Mouse (Mus musculus): ENCODE results near the gene Paox. TPM values are rescaled to one million over a fixed set of nuclear protein-coding genes. Genes with fewer than 3 reads are reported as not detected.

The Paox gene
- total RNA-seq (2022) = 10 to 100 TPM in 3 of 4 experiments, 1 to 10 TPM in 1; 9.6 to 19.7 (median 13.8) TPM

GRCm38 (mm10) chr7:140115583-140116328, at the start of gene Paox:
Gene Paox (plus strand): TSS chr7:140115799.
- DNase-seq = peak; percentile 78

DNA sequence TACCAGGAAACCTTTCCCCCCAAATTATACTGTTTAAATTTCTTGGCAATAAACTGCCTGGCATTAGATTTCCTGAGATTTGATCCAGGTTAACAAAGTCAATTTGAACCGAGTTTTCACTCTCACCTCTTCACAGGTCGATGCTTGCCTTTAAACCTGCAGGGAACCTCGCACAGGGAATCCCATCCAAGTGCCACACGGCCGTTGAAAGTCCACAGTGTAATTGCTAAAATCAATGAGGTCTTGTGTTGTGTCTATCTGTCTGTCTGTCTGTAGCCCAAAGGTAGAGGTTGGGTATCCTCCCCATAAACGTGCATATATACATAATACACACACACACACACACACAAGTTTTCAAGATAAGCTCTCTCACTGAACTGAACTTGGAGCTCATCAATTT, 48.2 kb upstream of the Paox start:
- DNase-seq = no peak

DNA sequence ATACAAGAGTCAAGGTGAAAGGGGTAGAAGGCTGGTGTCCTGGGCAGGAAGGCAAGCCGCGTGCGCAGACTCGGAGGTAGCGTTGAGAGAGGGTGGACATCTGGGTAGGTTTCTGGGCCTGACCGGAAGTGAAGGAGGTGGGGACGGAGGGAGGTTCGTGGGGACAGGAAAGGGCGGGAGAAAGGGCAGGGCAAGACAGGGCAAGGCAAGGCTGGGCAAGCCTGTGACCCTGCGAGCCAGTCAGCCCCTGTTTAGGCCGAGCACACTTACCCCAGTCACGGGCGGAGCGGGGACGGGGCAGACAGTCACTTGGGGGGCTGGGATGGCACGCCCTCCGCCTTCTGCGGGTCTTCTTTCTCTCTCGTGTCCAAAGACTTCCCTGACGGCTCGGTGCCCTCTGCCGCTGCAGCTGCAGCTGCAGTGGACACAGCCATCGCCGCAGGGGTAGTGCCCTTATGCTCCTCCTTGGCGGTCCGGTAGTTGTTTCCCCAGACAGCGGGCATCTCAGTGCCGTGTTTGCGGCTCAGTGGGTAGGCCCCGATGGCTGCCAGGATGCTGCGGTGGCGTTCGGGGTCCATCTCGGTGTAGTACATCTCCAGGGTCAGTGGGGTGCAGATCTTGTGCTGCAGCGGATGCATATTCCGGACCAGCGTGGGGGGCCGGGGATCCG, 45.4 kb upstream of the Paox start:
- DNase-seq = no peak

DNA sequence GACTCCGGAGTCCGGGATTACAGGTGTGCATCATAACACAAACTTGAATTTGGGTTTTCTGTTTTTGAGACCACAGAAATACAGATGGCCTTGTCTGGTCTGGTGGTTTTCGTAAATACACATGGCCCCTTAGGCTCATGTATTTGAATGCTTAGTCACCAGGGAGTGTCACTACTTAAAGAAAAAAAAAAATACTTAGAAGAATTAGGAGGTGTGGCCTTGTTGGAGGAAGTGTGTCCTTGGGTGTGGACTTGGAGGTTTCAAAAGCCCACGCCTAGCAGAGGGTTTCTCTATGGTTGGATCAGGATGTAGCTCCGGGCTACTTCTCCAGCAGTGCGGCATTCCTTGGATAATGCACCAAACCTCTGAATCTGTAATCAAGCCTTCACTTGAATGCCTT, 37.9 kb upstream of the Paox start:
- no peak for DNase-seq

DNA sequence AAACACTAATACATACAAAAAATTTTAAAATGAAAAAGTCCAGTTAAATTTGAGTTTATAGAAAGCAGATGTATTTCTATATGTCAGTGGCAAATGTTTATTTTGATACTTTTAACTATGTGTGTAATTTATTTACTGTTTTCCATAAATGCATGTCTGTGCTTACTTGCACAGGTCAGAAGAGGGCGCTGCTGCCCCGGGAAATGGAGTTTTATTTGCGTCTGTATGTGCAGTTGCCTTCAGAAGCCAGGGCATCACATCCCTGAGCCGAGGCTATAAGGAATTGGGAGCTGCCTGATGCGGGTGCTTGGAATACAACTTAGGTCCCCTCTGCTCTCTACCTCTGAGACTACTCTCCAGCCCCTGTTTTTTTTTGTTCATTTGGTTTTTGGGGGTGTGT, 36.9 kb upstream of the Paox start:
- DNase-seq = peak; percentile 50

GRCm38 (mm10) chr7:140080503-140081156, 35.0 kb upstream of the Paox start:
- DNase-seq = peak; percentile 85

DNA sequence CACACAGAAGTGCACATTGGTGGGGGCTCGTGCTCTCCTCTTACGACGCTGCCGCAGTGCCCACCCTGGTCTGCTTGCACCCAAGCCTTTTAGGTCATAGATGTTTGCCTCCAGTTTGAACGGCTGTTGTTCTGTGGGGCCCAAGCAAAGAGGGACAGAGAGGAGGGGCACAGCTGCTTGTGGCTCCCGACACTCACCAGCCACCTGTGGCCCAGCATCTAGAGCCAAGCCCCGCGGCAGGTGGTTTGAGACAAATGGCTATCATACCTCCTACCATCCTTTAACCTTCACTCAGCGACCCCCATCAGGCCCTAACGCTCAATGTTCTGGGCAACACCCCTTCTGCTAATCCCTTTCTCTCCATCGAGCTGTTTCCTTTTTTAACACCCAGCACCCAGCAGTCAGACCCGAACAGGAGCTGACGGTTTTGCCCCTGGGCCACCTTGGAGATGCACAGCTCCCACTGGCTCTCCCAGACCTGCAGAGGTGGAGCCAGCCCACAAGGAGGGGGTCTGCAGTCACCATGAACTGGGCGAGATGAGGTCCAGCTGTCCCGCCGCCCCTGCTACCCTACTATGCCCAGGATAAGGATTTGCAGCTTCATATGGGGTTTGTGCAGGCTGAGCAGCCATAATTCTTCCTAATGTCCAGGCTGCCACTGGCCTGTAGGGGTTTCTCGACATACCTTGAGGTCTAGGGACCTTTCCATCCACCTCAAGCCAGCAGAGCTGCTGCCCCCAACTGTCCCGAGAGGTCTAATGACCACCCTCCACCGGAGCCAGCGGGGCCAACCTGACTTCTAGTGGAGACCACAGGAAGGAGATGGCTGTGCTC, 34.0 kb upstream of the Paox start:
- no peak for DNase-seq

- no peak for DNase-seq
Observed at GRCm38 (mm10) chr7:140082242-140082678, 33.3 kb upstream of the Paox start, which contains the start of gene Caly. Gene Caly (minus strand): TSS chr7:140082548.

DNA sequence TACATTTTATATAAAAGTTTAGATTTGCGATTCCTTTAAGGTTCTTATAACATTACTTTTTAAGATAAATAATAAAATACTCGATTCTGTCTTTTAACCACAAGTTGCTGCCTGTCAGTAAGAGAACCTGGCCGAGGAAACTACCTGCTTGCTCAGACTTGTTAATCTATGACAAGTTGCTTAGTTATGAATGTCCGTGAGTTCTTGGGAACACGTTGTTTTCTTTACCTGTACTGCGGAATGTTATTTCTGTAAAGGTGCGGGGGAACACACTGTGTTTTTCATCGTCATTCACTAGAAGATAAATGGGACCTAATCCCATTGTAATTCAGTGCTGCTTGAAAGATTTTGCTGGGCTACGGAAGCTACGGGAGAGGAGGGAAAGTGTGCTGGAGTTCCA, 25.0 kb upstream of the Paox start:
- DNase-seq = no peak

GRCm38 (mm10) chr7:140092924-140093528, 22.6 kb upstream of the Paox start, which contains the start of gene Prap1:
Gene Prap1 (plus strand): TSS chr7:140093395.
- no peak for DNase-seq

DNA sequence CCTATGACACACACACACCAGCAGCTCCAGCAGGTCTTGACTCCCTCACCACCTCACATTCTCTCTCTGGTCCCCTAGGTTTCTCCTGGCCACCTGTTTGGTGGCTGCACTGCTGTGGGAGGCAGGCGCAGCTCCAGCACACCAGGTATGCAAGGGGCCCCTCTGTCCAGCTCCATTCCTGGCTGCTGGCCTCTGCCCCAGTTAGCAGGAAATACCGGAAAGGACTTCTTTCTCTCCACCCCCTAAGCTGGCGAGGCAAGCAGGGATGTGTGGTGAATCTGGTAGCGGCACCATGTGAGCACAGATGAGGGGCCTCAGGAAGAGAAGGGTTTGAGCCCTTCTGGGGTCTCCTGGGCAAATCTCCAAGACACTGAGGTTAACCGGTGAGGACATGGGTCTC, 20.6 kb upstream of the Paox start:
- DNase-seq = no peak

DNA sequence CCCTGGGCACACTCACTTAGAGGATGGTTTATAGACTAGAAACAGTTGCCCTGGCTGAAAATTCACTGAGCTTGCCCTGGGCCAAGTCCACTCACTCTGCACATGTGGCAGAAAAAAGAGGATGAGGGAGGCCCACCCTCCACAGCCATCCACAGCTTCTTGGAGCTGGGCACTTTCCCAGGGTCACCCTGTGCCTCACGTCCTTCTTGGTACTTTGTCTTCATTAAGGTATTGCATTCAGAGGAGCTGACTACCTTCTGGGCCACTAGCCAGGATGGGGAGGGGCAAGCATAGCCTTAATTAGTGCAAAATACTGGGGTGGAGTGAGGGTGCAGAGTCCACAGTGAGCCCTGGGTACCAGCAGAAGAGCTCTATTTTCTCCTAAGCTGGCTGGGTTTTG, 20.0 kb upstream of the Paox start:
- no peak for DNase-seq

DNA sequence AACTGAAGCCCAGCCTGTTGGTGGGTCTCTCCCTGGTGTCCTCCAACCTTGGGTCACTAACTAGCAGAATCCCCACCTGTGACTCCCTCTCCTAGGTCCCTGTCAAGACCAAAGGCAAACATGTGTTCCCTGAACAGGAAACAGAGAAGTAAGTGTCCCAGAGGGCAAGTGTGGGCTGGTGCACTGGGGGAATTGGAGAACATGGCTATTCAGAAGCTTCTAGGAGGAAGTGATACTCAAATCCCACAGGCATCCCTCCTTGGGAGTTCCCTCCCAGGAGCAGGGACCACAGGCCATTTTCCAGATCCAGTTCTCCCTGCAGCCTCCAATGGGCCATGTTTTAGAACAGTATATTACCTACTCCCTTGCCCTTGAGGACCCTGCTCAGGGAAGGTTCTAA, 19.5 kb upstream of the Paox start:
- DNase-seq = no peak

DNA sequence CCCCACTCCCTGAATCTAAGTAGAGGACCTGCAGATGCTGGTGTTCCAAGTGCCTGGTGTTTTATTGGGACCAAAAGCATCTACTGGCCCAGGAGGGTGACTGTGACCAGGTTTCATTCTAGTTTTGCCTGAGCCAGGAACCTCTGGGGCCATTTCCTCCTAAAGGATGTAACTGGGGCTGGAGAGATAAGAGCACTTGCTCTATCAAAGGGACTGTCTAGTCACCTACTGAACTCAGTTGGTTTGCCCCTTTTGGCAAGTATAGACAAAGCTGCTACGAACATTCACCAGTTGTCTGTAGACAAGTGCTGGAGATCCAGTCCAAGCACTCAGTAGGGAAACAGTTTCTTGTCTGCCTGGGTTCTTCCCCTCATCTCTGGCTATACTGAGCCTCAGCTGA, 17.1 kb upstream of the Paox start:
- no peak for DNase-seq

DNA sequence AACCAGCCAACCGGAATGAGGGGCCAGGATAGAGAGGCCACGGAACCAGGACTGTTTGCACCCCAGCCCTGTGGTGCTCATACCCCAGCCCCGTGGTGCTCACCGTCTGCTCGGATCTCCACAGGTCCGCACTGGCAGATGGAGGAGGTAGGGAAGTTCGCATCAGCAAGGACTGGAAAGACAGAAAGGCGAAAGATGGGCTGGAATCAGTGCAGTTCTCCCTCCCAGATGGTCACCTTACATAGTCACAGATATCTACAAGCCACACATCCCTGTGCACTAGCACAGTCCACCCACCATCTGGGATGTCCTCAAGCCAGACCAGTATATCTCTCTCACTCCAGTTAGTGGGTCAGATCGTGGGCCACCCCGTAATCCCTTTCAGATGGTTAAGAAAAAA, 14.1 kb upstream of the Paox start:
- no peak for DNase-seq

DNA sequence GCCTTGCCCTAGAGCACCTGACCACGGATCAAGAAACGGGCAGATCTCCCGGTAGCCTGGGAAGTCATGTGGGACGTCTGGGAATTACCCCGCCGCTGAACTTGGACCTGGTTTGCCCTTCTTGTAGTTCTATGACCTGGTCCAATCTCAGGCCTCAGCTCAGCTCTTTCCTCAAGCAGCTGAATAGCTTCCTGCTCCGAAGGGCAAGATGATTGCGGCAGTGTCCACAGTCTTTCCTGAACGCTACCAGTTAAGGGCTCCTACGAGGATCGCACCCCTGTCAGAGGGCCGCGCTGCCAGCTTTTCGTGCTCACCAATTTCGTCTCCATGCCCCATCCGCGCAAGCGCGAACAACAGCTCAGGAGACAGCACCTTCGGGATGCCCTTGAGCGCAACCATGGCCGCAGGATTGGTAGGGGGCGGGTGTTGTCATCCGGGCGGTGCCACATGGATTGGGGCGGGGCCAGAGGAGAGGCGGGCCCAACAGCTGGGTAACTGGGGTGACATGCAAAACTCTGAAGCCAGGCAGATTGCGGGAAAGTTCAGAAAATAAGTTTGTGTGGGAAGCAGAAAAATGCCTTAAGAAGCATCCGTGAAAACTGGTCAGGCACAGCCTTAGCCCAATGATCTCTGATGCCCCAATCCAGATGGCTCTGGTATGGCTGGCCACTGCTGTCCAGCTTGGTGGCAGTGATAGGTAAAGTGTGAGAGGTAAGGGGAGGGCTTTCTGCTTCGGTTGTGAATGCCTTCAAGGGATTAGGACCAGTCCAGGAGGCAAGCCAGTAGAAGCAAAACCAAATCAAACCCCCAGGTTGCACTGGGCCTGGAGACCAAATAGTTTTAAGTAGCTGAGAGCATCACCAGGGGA, 13.4 kb upstream of the Paox start, which contains the start of gene Fuom:
Gene Fuom, minus strand, starts transcription at position 449 of the 868 bp plus-strand sequence.
- DNase-seq = peak; percentile 94

GRCm38 (mm10) chr7:140104009-140104408, 11.6 kb upstream of the Paox start:
- DNase-seq = peak; percentile 70

DNA sequence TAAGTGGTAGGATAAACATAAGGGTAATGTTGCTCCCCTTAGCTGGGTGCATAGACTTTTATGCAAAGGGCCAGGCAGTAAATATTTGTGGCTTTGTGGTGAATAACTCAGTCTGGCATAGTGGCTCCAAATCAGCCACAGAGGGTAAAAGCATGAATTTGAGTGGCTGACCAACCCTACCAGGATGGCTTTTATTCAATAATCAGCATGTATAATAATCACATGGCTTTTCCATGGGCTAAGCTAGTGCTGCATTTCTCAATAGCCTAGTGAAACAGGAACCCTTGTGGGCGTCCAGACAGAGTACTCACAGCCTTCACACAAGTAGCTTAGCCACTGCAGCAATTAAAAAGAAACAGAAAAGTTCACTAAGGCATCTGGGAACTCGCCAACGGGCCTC, 3.7 kb upstream of the Paox start:
- DNase-seq = no peak

DNA sequence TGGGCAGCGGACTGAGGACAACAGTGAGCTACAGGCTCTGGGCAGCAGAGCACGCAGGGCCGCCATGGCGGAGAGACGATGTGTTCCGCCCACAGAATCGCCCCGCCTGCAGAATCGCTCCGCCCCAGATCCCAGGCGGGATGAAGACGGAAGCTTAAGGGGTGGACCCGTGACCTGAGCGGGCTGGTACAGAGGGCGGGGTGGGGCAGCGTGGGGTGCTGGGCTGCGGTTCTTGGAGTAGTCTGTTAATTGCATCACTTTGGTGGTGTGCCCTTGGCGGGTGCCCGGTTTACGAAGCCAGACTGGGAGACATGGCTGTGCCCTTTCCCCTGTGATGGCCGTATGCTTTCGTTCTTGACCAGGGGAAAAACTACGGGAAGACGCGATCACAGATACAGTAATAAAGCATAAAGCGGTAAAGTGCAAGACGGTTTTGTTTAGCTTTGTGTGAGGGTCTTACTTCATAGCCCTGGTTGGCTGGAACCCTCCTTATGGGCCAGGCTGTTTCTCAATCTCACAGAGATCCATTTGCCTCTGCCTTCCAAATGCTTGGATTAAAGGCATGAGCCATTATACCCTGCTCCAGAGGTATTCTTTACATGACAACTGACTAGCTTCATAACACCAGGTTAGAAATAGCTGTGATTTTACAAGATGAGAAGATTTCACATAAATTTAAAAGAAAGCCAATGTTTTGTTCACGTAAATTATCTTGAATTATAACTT, 893 bp downstream of the Paox start, which contains the start of gene Echs1:
Gene Echs1, minus strand, starts transcription at position 148 of the 726 bp plus-strand sequence.
- peak; percentile 93 for DNase-seq

DNA sequence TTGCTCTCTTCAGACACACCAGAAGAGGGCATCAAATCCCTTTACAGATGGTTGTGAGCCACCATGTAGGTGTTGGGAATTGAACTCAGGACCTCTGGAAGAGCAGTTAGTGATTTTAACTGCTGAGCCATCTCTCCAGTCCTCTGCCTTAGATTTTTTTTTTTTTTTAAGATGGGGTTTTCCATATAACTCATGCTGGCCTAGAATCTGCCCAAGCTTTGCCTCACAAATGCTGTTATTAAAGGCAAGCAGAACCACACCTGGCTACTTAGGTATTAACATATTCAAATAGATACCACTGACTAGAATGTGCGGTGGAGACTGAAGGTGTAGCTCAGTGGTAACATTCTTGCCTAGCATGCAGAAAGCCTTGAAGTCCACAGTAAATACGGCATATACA, 4.9 kb downstream of the Paox start:
- no peak for DNase-seq

Data from adrenal gland, adult 8-10 months (tissue).